Mouse (Mus musculus) ES-E14 (cell line): ENCODE data around the gene Pitpnm2. TPM values are rescaled to one million over a fixed set of nuclear protein-coding genes. Genes with fewer than 3 reads are reported as not detected.
A peak's percentile ranks its signal among the peaks of the same experiment; 100 is the strongest.

Experiments
- DNase-seq: peaks from one replicate; pipeline ENCODE4 v3.0.0-alpha.2; 2013; ENCODE audit warnings: low read depth, low spot score
- H3K27ac ChIP-seq: 2 replicates; pipeline ENCODE4 v1.5.1; 2012; ENCODE audit warnings: low read depth, mild to moderate bottlenecking, low read length, moderate library complexity, mixed read lengths; ENCODE audit not compliant: poor library complexity, insufficient read depth, severe bottlenecking
- H3K36me3 ChIP-seq: 2 replicates; pipeline ENCODE4 v1.6.1; 2012; ENCODE audit warnings: mild to moderate bottlenecking, low read length, moderate library complexity, mixed read lengths; ENCODE audit not compliant: control insufficient read depth, poor library complexity, insufficient read depth, severe bottlenecking
- H3K4me1 ChIP-seq, 2 experiments: fragments of 150-350 bp in 1 of 2; sonication (generic) in 1 of 2; 2 replicates each; pipeline ENCODE4 v1.6.1; 2012; ENCODE audit warnings: low read length in 2 of 2, mild to moderate bottlenecking in 1 of 2, mixed read lengths in 1 of 2; ENCODE audit not compliant: control insufficient read depth in 2 of 2, insufficient read depth in 2 of 2, poor library complexity in 1 of 2
- H3K4me3 ChIP-seq, 2 experiments: fragments of 150-350 bp in 1 of 2; sonication (generic) in 1 of 2; 2 replicates each; pipeline ENCODE4 v1.5.1; 2012; ENCODE audit warnings: low read length in 2 of 2, low read depth in 1 of 2, mild to moderate bottlenecking in 1 of 2, mixed read lengths in 1 of 2; ENCODE audit not compliant: insufficient read depth in 1 of 2, poor library complexity in 1 of 2, severe bottlenecking in 1 of 2
- H3K9ac ChIP-seq: 2 replicates; pipeline ENCODE4 v1.6.1; 2012; ENCODE audit warnings: low read depth, mild to moderate bottlenecking, low read length, mixed read lengths; ENCODE audit not compliant: poor library complexity, insufficient read depth, severe bottlenecking
- H3K9me3 ChIP-seq: fragments of 150-350 bp; sonication (generic); 2 replicates; pipeline ENCODE4 v1.6.1; 2012; ENCODE audit warnings: low read depth, mild to moderate bottlenecking, low read length; ENCODE audit not compliant: control insufficient read depth, insufficient read depth
- CHD2 ChIP-seq: IDR thresholded peaks from 2 replicates; pipeline ENCODE4 v1.6.1; 2014; ENCODE audit warnings: mild to moderate bottlenecking, low read depth, low read length, inconsistent platforms
- HCFC1 ChIP-seq: IDR thresholded peaks from 2 replicates; pipeline ENCODE4 v1.6.1; 2012; ENCODE audit warnings: low read length, inconsistent platforms, borderline replicate concordance; ENCODE audit not compliant: insufficient read depth
- MAFK ChIP-seq: IDR thresholded peaks from 2 replicates; pipeline ENCODE4 v1.6.1; 2014; ENCODE audit warnings: mild to moderate bottlenecking, low read depth, low read length, inconsistent platforms; ENCODE audit not compliant: insufficient read depth
- ZC3H11A ChIP-seq: IDR thresholded peaks from 2 replicates; pipeline ENCODE4 v1.6.1; 2012; ENCODE audit warnings: low read depth, mild to moderate bottlenecking, inconsistent platforms, low read length, borderline replicate concordance
- ZNF384 ChIP-seq: IDR thresholded peaks from 2 replicates; pipeline ENCODE4 v1.6.1; 2012; ENCODE audit warnings: low read depth, low read length, inconsistent platforms
- in situ Hi-C, 2 experiments: fragments of 600-800 bp; cut with MboI; formaldehyde crosslinking; loops; one replicate each; pipeline ENCODE4 v1.15.1; 2025; ENCODE audit warnings: low sequenced_read_pairs in 2 of 2, inconsistent platforms in 1 of 2; ENCODE audit not compliant: unreplicated experiment in 2 of 2
- total RNA-seq: library from RNA; depleted of rRNA; stranded (reverse); fragments of 300-350 nt; gene quantifications from 2 replicates; pipeline ENCODE4 v1.2.3, GENCODE M21; 2012

Gene Pitpnm2
- total RNA-seq, 1 experiment: 6.6 TPM

GRCm38 (mm10) chr5:124186465-124186854 lies 63.1 kb downstream of the Pitpnm2 start:
- TF ChIP-seq HCFC1: no peak
- no peak for TF ChIP-seq ZC3H11A
- TF ChIP-seq CHD2: no peak
- TF ChIP-seq MAFK: no peak
- TF ChIP-seq ZNF384: no peak
- no peaks in the 10 kb centered on the region for H3K9me3 ChIP-seq
- peak overlapping the region in 1 of 2 experiments; percentile 52; a peak in 2 of 4 replicates for H3K4me3 ChIP-seq
- H3K36me3 ChIP-seq: no peaks in the 10 kb centered on the region
- in situ Hi-C loops: no loop called here
- no peak overlapping the region for H3K27ac ChIP-seq
- no peak overlapping the region for H3K9ac ChIP-seq
- DNase-seq: no peak
- H3K4me1 ChIP-seq: peaks cover 2 to 13% of the 10 kb centered on the region in 2 experiments; a peak in 1 of 4 replicates

DNA sequence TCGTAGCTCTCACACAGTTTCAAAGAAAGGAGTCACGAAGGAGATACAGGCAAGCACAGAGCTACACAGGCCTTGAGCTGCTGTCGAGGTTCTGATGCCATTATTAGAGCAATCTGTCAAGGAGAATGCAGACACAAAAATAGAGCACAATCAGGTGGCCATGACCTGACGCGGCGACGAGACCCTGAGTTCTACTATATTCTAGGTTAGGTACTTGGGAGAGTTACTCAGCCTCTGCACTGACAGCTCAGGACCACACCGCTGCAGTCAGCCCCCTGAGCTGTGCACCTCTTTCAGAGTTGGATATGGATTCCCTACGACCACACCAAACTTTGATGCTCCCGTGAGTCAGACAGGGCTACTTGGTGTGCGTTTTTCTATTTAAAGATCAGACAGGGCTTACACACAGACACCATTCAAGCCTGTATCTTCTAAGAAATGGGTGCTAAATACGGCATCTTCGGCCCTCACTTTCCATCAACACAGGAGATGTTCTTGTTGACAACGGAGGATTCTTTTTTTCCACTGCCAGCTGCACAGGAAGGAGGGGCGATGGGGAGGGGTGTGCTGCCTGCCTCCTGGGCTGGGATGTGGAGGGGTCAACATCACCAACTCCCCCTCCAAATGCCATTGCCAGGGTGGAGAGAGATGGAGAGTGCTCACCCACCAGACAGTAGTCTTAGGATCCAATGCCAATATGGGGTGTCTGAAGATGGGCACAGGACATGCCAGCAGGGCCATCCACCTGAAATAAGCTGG lies 63.7 kb downstream of the Pitpnm2 start:
- in situ Hi-C loops: no loop called here
- no peak for TF ChIP-seq ZNF384
- TF ChIP-seq ZC3H11A: no peak
- no peak for TF ChIP-seq HCFC1
- no peak for TF ChIP-seq MAFK
- no peak for TF ChIP-seq CHD2
- Histone ChIP-seq H3K4me3 (no peak overlapping the region), H3K9ac (no peak overlapping the region), H3K27ac (no peak overlapping the region), H3K36me3 (no peaks in the 10 kb centered on the region), H3K9me3 (no peaks in the 10 kb centered on the region), H3K4me1 (peaks cover 2 to 13% of the 10 kb centered on the region in 2 experiments; a peak in 1 of 4 replicates)
- DNase-seq: no peak

DNA sequence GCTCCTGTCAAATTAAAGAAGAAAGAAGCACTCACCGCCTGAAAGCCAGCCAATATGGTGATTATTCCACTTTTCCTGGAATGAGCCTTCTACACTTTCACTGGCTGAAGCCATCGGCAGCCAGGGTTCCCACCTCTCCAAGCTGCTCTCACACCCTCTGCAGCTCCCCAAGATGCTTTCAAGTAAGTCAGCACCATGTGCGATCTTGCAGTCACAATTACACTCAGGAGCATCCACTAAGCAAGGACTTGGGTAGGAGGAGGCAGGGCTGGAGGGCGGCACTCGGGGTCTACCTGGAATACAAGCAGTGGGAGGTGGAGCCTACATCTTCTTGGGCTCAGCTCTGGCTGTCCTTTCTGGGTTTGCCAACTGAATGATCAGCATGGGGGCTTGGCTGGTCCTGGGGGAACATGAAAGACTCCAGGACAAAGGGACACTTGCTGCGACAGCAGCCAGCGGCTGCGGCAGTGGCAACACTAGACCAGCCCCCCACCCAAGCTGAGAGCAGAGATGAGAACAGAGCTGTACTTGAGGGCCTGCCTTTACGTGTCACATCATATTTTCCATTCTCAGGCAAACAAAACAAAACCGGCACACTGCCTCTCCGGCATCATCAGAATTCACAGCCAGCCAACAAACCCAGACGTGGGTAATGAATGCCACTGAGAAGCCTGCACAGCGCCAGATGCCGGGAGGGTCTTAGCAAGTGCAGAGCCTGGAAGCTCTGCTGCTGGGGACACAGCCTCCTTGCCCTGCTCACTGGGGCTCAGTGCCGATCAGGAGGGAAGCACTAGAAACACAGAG lies 64.5 kb downstream of the Pitpnm2 start:
- Histone ChIP-seq H3K4me1 (peaks cover 2 to 17% of the 10 kb centered on the region in 2 experiments; a peak in 2 of 4 replicates), H3K9ac (no peak overlapping the region), H3K27ac (no peak overlapping the region), H3K4me3 (no peak overlapping the region), H3K9me3 (no peaks in the 10 kb centered on the region), H3K36me3 (no peaks in the 10 kb centered on the region)
- in situ Hi-C loops: no loop called here
- DNase-seq: no peak
- no peak for TF ChIP-seq ZNF384

GRCm38 (mm10) chr5:124184191-124184590 lies 65.4 kb downstream of the Pitpnm2 start:
- H3K9me3 ChIP-seq: no peaks in the 10 kb centered on the region

More at GRCm38 (mm10) chr5:124184191-124184590, 65.4 kb downstream of the Pitpnm2 start:
- TF ChIP-seq HCFC1 (no peak), ZC3H11A (no peak), ZNF384 (no peak), CHD2 (no peak), MAFK (no peak)
- peaks cover 2 to 16% of the 10 kb centered on the region in 2 experiments; a peak in 2 of 4 replicates for H3K4me1 ChIP-seq
- no peak overlapping the region for H3K9ac ChIP-seq
- in situ Hi-C loops: no loop called here
- H3K4me3 ChIP-seq: no peak overlapping the region
- DNase-seq: no peak
- H3K27ac ChIP-seq: no peak overlapping the region
- no peaks in the 10 kb centered on the region for H3K36me3 ChIP-seq
